Mouse (Mus musculus) cerebellum, adult 2 months (tissue): ENCODE data around the gene Sec62.

ENCODE experiments used
- CTCF ChIP-seq: fragments of 200-500 bp; IDR thresholded peaks from 2 replicates; pipeline ENCODE4 v1.5.1; 2011; ENCODE audit warnings: low read depth, mild to moderate bottlenecking, control low read depth, low read length, moderate library complexity, borderline replicate concordance; ENCODE audit not compliant: insufficient read depth
- POLR2A ChIP-seq: fragments of 200-500 bp; IDR thresholded peaks from 2 replicates; pipeline ENCODE4 v1.6.1; 2011; ENCODE audit warnings: low read length, control low read depth, borderline replicate concordance; ENCODE audit not compliant: insufficient read depth

DNA sequence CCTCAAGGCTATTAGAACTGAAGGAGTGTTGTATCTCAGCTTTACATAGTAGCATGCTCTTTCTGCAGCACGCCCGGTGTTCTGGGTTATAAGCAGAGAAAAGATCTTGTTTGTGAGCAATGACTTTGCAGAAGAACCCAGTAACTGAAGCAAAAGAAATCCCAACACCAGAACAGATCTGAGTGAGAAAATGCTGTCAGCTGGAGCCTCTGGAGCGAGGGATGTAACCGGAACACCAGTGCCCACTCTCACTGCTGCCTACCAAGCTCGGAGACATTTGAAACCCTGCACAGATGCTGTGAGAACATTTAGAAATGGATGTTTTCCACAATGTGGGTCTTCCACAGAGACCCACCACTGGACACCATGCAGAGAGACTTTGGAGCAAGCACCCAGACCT lies 18.0 kb upstream of the Sec62 start:
- TF ChIP-seq CTCF (no peak), POLR2A (no peak)
